Mouse (Mus musculus) heart, postnatal 14 days (tissue): ENCODE results near the gene Timp3. TPM values are rescaled to one million over a fixed set of nuclear protein-coding genes. Genes with fewer than 3 reads are reported as not detected.
A peak's percentile ranks its signal among the peaks of the same experiment; 100 is the strongest.
"Not testable (repeated sequence)": the region's sequence is repeated elsewhere in the genome, so short reads cannot be mapped to it uniquely, and the experiment has no call there.

Experiments used
- DNase-seq, 2 experiments: peaks; one replicate each; pipeline ENCODE4 v3.0.0; 2021 to 2022
- intact Hi-C: fragments of 180-260 bp; cut with DNase I; formaldehyde crosslinking; loops from one replicate; pipeline ENCODE4 v1.15.1; 2025
- total RNA-seq, 2 experiments: library from RNA; stranded (reverse); gene quantifications; 2 replicates each; pipeline ENCODE4 v1.2.3; 2021

Gene Timp3
- total RNA-seq, 2 experiments from 2014 or later = 163 to 172 TPM

DNA sequence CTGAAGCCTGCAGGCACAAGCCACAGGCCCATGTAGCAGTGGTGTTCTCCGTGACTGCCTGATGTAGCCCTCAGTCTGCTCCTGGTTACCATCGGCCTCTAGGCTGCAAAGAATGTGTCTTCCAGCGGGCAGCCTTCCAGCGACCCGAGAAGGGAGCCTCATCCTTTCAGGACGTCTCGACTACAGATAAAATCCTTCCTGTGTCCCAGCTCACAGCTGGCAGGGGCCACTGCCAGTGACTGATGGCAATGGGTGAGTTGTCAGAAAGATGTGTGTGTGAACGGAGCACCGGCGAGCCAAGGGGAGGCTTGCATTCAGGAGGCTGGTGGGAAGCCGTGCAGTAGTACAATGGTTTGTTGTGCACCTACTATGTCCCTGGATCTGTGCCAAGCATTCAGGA lies 75.7 kb downstream of the Timp3 start:
- DNase-seq = peak in 1 of 2 experiments; percentile 28
- intact Hi-C loops = no loop called here

GRCm38 (mm10) chr10:86376392-86377185 lies 76.4 kb downstream of the Timp3 start:
- intact Hi-C loops = no loop called here
- no peak for DNase-seq

DNA sequence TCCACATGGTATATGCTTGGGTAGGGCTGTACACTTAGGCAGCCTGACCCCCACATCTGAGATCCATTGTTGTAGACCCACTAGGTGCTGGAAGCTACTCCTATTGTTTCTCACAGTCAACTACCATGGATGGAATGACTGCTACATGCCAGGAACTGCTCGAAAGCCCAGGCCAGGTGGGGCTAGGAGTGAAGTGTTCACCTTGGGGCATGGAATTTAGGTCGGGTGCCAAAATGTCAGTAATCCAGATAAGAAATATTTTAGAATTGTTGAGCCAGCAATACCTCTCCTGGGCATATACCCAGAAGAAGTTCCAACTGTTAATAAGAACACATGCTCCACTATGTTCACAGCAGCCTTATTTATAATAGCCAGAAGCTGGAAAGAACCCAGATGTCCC lies 78.6 kb downstream of the Timp3 start:
- DNase-seq = not testable (repeated sequence)

GRCm38 (mm10) chr10:86380626-86381025 lies 80.5 kb downstream of the Timp3 start:
- DNase-seq = no peak
- intact Hi-C loops = no loop called here

More for the DNA sequence above, 78.6 kb downstream of the Timp3 start:
- intact Hi-C loops = not testable (repeated sequence)

DNA sequence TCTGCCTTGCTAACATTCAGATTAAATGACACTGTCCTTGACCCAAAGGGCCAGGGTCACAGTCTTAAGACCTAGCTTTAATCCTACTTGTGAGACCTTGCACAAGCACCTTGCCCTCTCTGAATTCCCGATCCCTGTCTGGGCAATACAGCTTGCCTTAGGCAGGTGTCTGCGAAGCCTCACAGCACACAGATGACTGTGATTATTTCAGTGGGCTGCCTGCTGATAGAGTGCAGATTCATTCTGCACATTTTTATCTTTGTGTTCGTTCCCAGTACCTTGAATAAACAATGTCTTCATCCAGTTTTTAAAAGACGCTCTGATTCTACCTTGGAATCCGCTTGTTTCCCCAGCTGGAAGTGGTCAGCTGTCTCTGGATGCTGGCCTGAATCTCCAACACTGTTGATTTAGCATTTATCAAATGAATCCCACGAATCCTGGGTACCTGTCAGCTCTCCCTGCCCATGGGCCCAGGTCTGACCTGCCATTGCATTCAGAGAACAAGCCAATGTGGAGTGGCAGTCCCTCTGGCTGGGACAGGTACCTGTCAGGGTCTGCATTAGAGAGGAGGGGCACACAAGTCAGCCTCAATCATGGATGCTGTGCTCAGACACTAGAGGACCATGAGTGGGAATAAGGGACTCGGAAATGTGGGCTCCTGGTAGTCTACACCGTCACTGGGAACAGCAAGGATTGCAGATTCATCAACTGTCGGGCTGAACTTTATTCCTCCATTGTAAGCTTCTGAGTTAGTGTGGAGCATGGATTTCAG lies 81.2 kb downstream of the Timp3 start:
- intact Hi-C loops = no loop called here
- no peak for DNase-seq

- intact Hi-C loops = no loop called here
- DNase-seq = no peak
Observed at GRCm38 (mm10) chr10:86381922-86382260, 81.7 kb downstream of the Timp3 start.

GRCm38 (mm10) chr10:86384655-86385054 lies 84.5 kb downstream of the Timp3 start:
- intact Hi-C loops = no loop called here

GRCm38 (mm10) chr10:86385656-86386055 lies 85.5 kb downstream of the Timp3 start:
- intact Hi-C loops = no loop called here
- no peak for DNase-seq

More at GRCm38 (mm10) chr10:86384655-86385054, 84.5 kb downstream of the Timp3 start:
- no peak for DNase-seq

DNA sequence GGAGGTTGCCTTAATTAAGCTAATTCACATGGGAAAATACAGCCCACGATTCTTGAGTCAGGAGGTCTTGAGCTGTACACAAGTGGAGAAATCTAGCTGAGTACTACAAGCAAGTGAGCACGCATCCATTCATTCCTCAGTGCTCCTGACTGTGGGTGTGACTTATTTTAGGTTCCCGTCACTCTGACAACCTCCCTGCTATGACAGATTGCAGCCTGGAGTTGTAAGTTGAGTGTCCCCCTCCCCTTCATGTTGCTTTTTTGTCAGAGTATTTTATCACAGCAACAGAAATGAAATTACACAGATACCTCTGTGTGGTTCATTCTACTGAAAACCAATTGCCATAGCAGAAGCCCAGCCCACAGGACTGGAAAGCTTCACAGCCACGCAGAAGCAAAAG lies 86.1 kb downstream of the Timp3 start:
- intact Hi-C loops = no loop called here
- no peak for DNase-seq

DNA sequence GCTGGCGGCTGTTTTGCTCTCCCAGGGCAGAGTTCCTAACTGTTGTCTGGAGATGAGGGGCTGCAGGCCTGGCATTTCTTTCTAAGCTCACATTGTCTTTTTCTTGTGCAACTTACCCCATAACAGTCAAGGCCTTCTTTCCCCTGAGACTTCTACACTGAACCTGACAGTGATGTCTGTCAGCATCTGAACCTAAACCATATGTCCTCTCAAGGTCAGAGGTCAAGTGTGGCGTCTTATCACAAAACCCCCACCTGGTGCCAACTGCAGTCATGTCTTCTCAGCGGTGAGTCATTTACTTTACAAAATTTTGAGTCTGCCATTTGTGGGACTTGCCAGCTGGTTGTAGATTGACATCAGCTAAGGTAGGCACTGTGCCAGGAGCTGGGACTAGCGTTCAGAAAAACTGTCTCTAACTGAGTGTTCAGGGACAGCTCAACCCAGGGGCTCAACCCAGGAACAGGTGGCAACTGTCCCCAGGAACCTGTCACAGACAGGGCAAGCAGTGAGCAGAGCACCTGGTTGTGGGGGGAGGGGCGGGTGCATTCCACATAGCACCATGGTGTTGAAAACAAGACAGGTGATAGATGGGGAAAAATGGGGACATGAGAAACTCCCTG lies 87.8 kb downstream of the Timp3 start:
- no peak for DNase-seq
- intact Hi-C loops = no loop called here

- intact Hi-C loops = no loop called here
- no peak for DNase-seq
Observed at GRCm38 (mm10) chr10:86388803-86389202, 88.6 kb downstream of the Timp3 start.

DNA sequence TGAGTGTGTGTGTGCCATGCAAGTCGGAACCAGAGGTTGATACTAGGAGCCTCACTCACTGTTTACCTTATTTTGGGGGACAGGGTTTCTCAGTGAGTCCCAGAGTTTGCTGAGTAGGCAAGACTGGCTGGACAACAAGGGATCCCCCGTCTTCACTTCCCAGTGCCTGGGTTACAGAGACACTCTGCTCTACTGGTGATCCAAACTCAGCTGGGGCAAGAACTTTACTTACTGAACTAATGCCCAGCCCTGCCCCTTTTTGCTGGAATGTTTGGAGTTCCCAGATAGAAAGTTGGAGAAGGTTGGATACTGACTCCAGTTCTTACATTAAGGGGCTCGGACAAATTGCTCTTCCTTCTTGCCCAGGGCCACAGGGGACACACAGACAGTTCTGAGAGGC lies 89.2 kb downstream of the Timp3 start:
- no peak for DNase-seq
- intact Hi-C loops = no loop called here

DNA sequence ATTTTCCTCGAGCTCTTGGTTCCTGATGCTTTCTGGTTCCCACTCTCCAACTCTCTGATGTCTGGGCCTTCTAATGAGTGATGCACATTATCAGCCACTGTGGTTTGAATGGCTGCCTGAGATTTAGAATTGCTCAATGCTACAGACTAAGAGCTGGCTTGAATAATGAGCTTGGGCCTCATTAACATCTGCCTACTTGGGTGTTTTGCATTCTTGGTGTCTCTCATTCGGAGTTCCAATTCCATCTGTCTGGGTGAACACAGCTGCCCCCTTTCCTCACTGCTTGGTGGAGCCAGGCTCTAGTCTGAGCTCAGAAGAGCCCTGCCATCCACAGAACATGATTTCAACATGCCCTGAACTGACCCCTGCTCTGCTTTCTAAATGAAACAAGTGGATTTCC lies 89.7 kb downstream of the Timp3 start:
- intact Hi-C loops = no loop called here

GRCm38 (mm10) chr10:86392399-86392798 lies 92.2 kb downstream of the Timp3 start:
- no peak for DNase-seq
- intact Hi-C loops = no loop called here

More for the DNA sequence above, 89.7 kb downstream of the Timp3 start:
- DNase-seq = no peak

DNA sequence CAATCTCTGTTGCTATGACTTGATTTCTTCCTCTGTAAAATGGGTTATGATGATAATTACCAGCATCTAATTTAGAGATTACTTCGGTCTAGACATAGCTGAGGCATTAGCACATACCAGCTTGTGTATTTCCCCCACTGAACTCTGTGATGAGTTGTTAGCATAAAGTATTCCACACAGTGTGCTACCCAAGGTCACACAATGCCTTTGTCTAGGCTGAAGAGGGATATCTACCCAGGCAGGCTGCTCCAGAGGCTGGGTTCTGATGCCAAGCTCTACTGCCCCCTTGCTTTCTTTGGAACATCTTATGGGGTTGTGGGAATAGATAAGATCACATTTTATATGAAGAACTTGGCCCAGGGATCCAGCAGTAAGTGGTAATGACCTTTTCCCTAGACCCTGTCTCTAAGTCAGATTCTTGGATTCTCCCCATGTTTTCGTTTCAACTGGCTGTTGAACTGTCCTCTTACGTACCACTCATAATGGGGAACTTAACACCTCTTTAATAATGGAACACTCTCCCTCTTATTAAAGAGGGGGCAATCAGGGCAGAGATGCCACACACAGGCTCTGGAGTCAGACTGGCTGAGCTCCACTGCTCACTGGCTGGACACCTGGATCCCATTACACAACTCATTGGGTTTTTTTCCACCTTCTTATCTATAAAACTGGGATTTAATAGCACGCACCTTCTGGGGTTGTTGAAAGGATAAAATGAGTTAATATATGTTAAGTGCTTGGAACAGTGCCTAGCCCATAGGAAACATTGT lies 97.6 kb downstream of the Timp3 start:
- DNase-seq = no peak
- intact Hi-C loops = no loop called here

DNA sequence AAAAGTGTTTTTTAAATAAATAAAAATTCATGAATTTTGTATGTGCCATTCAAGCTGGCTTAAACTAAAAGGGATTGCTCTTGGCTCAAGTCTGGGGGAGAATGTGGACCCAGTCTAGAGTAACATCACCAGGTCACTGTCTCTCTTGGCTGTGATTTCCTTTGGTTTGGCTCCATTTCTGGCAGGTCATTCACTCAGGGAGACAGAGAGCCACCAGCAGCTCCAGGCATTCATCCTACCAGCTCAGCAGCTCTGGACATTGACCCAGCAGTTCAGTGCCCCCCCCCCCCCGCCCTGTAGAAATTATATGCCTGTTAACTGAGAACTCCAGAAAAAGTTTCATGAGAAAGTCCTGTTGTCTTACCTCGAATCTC lies 98.2 kb downstream of the Timp3 start:
- DNase-seq = no peak
- intact Hi-C loops = no loop called here

Other genes with a start within 250 kb of the Timp3 start
- under 1 TPM; 0.32 to 0.36 TPM for gene Syn3, start 198.5 kb downstream of the Timp3 start, total RNA-seq